Mouse (Mus musculus): ENCODE measurements around the gene Asb18. TPM values are rescaled to one million over a fixed set of nuclear protein-coding genes. Genes with fewer than 3 reads are reported as not detected.

The Asb18 gene
- total and polyA plus RNA-seq, 3 experiments, result 20.7 to 35.3 (median 22.9) TPM

DNA sequence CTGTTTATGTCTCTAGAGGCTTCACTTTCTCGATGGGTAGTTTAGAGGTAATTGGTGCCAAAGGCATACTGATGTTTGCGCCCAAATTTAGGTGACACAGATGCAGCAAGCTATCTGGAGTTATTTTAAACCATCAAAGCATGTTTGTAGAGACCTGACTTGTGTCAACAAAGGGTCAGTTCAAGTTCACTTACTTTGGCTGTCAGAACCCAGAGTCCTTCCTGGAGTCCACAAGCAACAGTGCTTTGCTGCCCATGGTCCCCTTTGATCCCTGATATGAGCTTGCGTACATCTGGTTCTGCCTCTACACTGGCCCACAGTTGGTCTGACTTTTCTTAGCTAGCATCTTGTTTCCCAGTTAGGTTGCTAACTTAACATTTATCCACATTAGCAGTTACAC is 14.6 kb downstream of the Asb18 start:
- Histone ChIP-seq H3K36me3 (ENCODE audit: control insufficient read depth, insufficient read depth, low read length) (peaks cover 2% of the 10 kb centered on the region; the same call in 1 of the 2 replicates), H3K4me1 (ENCODE audit: control insufficient read depth, insufficient read depth, low read length) (peaks cover 14% of the 10 kb centered on the region; the same call in 1 of the 2 replicates), H3K79me2 (replicated peaks; ENCODE audit: control insufficient read depth, insufficient read depth, low read length) (no peaks in the 10 kb centered on the region), H3K27ac (peak overlapping the region; percentile 93), H3K4me3 (no peak overlapping the region), H3K27me3 (ENCODE audit: control insufficient read depth, insufficient read depth, low read length) (no peaks in the 10 kb centered on the region), H3K9ac (ENCODE audit: low read depth, low read length) (peak overlapping the region; percentile 25; the same call in 1 of the 2 replicates)
- no peak for TF ChIP-seq CTCF (IDR thresholded peaks at IDR 0.05)
- 0 out of 2 replicates have a peak, but pooled peaks have one; percentile 25 for TF ChIP-seq EP300 (IDR thresholded peaks at IDR 0.05; ENCODE audit: insufficient read depth, low read depth, low read length)
- TF ChIP-seq POLR2A (IDR thresholded peaks at IDR 0.05; ENCODE audit: insufficient read depth, low read depth, low read length), result peak; percentile 53; the same call in 1 of the 2 replicates
- intact Hi-C loops (cut with DNase I), result no loop called here
- 60% methylated on average over 3 of the region's 3 CpGs for WGBS
- DNase-seq, result peak in 1 of 2 experiments; percentile 49

DNA sequence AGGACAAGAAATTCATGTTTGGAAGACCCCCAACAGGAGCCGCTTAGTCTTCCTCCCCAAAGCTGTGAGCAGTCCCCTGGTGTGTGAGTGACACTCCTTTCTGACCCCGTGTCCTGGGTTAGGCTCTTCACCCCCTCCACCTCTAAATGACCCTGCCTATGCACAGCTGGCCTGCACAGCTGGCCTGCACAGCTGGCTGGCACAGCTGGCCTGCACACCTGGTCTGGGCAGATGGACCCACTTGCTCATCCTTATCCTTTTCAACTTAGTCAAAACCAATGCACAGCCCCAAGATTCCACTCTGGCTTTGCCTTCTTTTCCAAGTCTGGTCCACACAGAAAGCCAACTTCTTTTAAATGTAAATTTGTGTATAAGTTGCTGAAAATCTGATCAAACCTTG is 15.8 kb downstream of the Asb18 start:
- no peak overlapping the region for H3K4me3 ChIP-seq
- TF ChIP-seq EP300 (IDR thresholded peaks at IDR 0.05; ENCODE audit: insufficient read depth, low read depth, low read length) (no peak), CTCF (IDR thresholded peaks at IDR 0.05) (no peak), POLR2A (IDR thresholded peaks at IDR 0.05; ENCODE audit: insufficient read depth, low read depth, low read length) (no peak)
- no peak overlapping the region for H3K9ac ChIP-seq (ENCODE audit: low read depth, low read length)
- 75% methylated on average over 2 of the region's 2 CpGs for WGBS
- H3K27ac ChIP-seq, result peak overlapping the region; percentile 93
- intact Hi-C loops (cut with DNase I), result no loop called here
- no peaks in the 10 kb centered on the region for H3K27me3 ChIP-seq (ENCODE audit: control insufficient read depth, insufficient read depth, low read length)
- no peak for DNase-seq
- H3K79me2 ChIP-seq (replicated peaks; ENCODE audit: control insufficient read depth, insufficient read depth, low read length), result no peaks in the 10 kb centered on the region
- H3K36me3 ChIP-seq (ENCODE audit: control insufficient read depth, insufficient read depth, low read length), result peaks cover 2% of the 10 kb centered on the region; the same call in 1 of the 2 replicates
- H3K4me1 ChIP-seq (ENCODE audit: control insufficient read depth, insufficient read depth, low read length), result peaks cover 14% of the 10 kb centered on the region; the same call in 1 of the 2 replicates

DNA sequence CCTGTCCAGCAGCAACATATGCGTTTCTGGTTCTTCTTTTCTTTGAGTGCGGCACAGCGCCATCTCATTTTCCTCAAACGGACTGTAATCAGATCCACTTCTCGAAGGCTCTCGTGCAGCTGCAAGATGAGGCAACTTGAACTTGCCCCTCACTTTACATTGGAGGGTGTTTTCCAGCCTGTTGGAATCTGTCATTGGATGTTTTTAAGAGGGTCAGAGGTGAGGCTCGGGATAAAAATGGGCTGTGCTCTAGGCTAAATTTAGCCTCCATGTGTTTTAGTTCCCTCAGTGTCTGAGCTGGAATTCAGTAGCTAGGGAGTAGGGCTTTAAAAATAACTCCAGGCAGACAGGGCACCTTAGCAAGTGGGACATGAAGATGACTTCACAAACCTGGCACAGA is 16.4 kb downstream of the Asb18 start:
- TF ChIP-seq POLR2A (IDR thresholded peaks at IDR 0.05; ENCODE audit: insufficient read depth, low read depth, low read length) (0 out of 2 replicates have a peak, but pooled peaks have one; percentile 10), EP300 (IDR thresholded peaks at IDR 0.05; ENCODE audit: insufficient read depth, low read depth, low read length) (no peak)
- H3K36me3 ChIP-seq (ENCODE audit: control insufficient read depth, insufficient read depth, low read length), result peaks cover 2% of the 10 kb centered on the region; the same call in 1 of the 2 replicates
- peak in 1 of 2 experiments; percentile 39 for DNase-seq
- H3K79me2 ChIP-seq (replicated peaks; ENCODE audit: control insufficient read depth, insufficient read depth, low read length), result no peaks in the 10 kb centered on the region
- H3K4me1 ChIP-seq (ENCODE audit: control insufficient read depth, insufficient read depth, low read length), result peaks cover 14% of the 10 kb centered on the region; the same call in 1 of the 2 replicates
- H3K27ac ChIP-seq, result peak overlapping the region; percentile 93
- 40% methylated on average over 7 of the region's 7 CpGs for WGBS
- intact Hi-C loops (cut with DNase I), result no loop called here
- H3K4me3 ChIP-seq, result no peak overlapping the region
- no peak overlapping the region for H3K9ac ChIP-seq (ENCODE audit: low read depth, low read length)
- H3K27me3 ChIP-seq (ENCODE audit: control insufficient read depth, insufficient read depth, low read length), result peaks cover under 1% of the 10 kb centered on the region; the same call in 1 of the 2 replicates

DNA sequence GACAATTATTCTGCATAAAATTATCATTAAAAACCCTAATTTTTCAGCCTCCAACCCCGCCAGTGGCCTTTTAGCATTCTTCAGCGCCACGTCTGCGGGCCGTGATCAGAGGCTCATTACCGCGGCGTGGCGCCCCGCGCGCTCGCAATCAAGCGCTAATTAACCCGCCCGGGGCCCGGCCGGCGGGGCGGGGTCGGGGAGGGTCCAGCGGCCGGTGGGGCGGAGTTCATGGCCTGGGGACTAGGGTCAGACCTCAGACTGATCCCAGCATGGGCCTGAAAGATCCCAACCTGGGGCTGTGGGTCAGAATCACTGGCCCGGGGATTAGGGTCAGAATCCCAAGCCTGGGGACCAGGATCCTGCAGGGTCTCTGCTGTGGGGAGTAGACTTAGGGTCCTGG is 22.2 kb downstream of the Asb18 start:
- Histone ChIP-seq H3K9ac (ENCODE audit: low read depth, low read length) (no peak overlapping the region), H3K36me3 (ENCODE audit: control insufficient read depth, insufficient read depth, low read length) (no peaks in the 10 kb centered on the region), H3K27ac (no peak overlapping the region), H3K79me2 (replicated peaks; ENCODE audit: control insufficient read depth, insufficient read depth, low read length) (no peaks in the 10 kb centered on the region; the same call in 1 of the 2 replicates), H3K4me1 (ENCODE audit: control insufficient read depth, insufficient read depth, low read length) (peaks cover 5% of the 10 kb centered on the region; the same call in 1 of the 2 replicates), H3K27me3 (ENCODE audit: control insufficient read depth, insufficient read depth, low read length) (peaks cover 3% of the 10 kb centered on the region), H3K4me3 (no peak overlapping the region)
- TF ChIP-seq POLR2A (IDR thresholded peaks at IDR 0.05; ENCODE audit: insufficient read depth, low read depth, low read length), result no peak
- TF ChIP-seq EP300 (IDR thresholded peaks at IDR 0.05; ENCODE audit: insufficient read depth, low read depth, low read length), result no peak
- no peak for TF ChIP-seq CTCF (IDR thresholded peaks at IDR 0.05)
- WGBS, result 12% methylated on average over 25 of the region's 25 CpGs
- DNase-seq, result no peak
- intact Hi-C loops (cut with DNase I), result no loop called here

DNA sequence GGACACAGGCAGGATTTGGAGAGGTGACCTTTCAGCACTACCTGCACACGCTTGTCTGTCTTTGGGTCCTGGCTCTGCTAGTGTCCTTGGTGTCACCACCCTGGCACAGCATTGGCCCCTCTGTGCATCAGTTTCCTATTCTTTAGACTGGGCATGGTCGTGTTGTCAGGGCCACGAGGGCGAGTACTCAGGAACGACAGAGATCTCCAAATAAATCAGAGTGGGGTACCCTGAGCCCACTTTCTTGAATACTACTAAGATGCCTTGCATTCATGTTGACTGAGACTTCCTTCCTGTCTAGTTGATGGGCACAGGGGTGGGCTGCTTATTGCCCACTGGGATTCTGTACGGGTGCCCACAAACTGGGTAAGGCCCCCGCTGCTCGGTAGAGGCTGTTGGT is 37.2 kb downstream of the Asb18 start:
- Histone ChIP-seq H3K4me3 (no peak overlapping the region), H3K27me3 (ENCODE audit: control insufficient read depth, insufficient read depth, low read length) (no peaks in the 10 kb centered on the region), H3K27ac (no peak overlapping the region), H3K4me1 (ENCODE audit: control insufficient read depth, insufficient read depth, low read length) (no peaks in the 10 kb centered on the region), H3K79me2 (replicated peaks; ENCODE audit: control insufficient read depth, insufficient read depth, low read length) (no peaks in the 10 kb centered on the region), H3K9ac (ENCODE audit: low read depth, low read length) (no peak overlapping the region), H3K36me3 (ENCODE audit: control insufficient read depth, insufficient read depth, low read length) (no peaks in the 10 kb centered on the region)
- intact Hi-C loops (cut with DNase I), result no loop called here
- DNase-seq, result no peak
- WGBS, result 88% methylated on average over 8 of the region's 8 CpGs
- TF ChIP-seq POLR2A (IDR thresholded peaks at IDR 0.05; ENCODE audit: insufficient read depth, low read depth, low read length) (no peak), CTCF (IDR thresholded peaks at IDR 0.05) (no peak), EP300 (IDR thresholded peaks at IDR 0.05; ENCODE audit: insufficient read depth, low read depth, low read length) (no peak)

DNA sequence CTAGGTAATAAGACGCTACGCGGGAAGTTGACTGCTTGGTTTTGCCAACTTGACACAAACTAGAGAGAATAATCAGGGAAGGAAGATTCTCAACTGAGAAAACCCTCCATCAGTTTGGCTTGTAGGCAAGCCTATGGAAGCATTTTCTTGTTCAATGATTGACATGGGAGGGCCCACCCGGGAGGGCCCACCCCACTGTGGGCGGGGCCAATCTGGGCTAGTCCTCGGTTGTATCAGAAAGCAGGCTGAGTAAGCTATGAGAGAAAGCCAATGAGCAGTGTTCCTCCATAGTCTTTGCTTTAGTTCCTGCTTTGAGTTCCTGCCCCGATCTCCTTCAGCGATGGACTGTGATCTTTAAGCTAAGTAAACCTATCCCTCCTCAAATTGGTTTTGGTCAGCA is 38.1 kb downstream of the Asb18 start:
- H3K4me1 ChIP-seq (ENCODE audit: control insufficient read depth, insufficient read depth, low read length), result no peaks in the 10 kb centered on the region
- no peak overlapping the region for H3K4me3 ChIP-seq
- H3K79me2 ChIP-seq (replicated peaks; ENCODE audit: control insufficient read depth, insufficient read depth, low read length), result no peaks in the 10 kb centered on the region
- H3K27me3 ChIP-seq (ENCODE audit: control insufficient read depth, insufficient read depth, low read length), result no peaks in the 10 kb centered on the region
- TF ChIP-seq CTCF (IDR thresholded peaks at IDR 0.05) (no peak), EP300 (IDR thresholded peaks at IDR 0.05; ENCODE audit: insufficient read depth, low read depth, low read length) (no peak), POLR2A (IDR thresholded peaks at IDR 0.05; ENCODE audit: insufficient read depth, low read depth, low read length) (no peak)
- DNase-seq, result no peak
- H3K36me3 ChIP-seq (ENCODE audit: control insufficient read depth, insufficient read depth, low read length), result no peaks in the 10 kb centered on the region
- H3K9ac ChIP-seq (ENCODE audit: low read depth, low read length), result no peak overlapping the region
- intact Hi-C loops (cut with DNase I), result no loop called here
- no peak overlapping the region for H3K27ac ChIP-seq
- 77% methylated on average over 8 of the region's 8 CpGs for WGBS

Measured in heart, adult 2 months (tissue).